Mouse (Mus musculus): ENCODE measurements around the gene Ckm. TPM values are rescaled to one million over a fixed set of nuclear protein-coding genes. Genes with fewer than 3 reads are reported as not detected.
A peak's percentile ranks its signal among the peaks of the same experiment; 100 is the strongest.

Ckm gene
- total RNA-seq (2021): 1,000 to 10,000 TPM; 3,255 to 3,362 TPM

DNA sequence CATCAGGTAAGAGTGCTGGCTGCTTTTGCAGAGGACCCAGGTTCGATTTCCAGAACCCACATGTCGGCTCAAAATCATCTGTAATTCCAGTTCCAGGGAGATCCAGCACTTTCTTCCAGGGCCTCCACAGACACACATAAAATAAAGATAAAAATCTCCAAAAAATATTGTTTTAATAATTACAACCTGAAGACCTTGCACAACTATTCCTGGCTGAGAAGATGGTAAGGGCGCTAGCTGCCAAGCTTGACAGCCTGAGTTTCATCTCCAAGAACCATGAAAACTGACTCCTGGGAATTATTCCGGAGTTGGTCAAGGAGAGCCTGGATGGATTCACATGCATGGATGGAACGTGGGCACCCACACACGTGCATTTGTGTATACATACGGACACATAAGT is at the start of gene Ckm:
TSS of gene Ckm (plus strand) at position 301 of the 400 bp plus-strand sequence.
- no peak for DNase-seq
- intact Hi-C loops (cut with DNase I): loop anchor here (2.0 kb wide), 1 partner anchor 214 kb away; no protein-coding TSS in a partner anchor

- DNase-seq: no peak
- intact Hi-C loops (cut with DNase I): no loop called here
These were observed 49.6 kb upstream of the Ckm start for GRCm38 (mm10) chr7:19354991-19355390.

GRCm38 (mm10) chr7:19356311-19356710 is 48.3 kb upstream of the Ckm start:
- DNase-seq: no peak
- intact Hi-C loops (cut with DNase I): no loop called here

DNA sequence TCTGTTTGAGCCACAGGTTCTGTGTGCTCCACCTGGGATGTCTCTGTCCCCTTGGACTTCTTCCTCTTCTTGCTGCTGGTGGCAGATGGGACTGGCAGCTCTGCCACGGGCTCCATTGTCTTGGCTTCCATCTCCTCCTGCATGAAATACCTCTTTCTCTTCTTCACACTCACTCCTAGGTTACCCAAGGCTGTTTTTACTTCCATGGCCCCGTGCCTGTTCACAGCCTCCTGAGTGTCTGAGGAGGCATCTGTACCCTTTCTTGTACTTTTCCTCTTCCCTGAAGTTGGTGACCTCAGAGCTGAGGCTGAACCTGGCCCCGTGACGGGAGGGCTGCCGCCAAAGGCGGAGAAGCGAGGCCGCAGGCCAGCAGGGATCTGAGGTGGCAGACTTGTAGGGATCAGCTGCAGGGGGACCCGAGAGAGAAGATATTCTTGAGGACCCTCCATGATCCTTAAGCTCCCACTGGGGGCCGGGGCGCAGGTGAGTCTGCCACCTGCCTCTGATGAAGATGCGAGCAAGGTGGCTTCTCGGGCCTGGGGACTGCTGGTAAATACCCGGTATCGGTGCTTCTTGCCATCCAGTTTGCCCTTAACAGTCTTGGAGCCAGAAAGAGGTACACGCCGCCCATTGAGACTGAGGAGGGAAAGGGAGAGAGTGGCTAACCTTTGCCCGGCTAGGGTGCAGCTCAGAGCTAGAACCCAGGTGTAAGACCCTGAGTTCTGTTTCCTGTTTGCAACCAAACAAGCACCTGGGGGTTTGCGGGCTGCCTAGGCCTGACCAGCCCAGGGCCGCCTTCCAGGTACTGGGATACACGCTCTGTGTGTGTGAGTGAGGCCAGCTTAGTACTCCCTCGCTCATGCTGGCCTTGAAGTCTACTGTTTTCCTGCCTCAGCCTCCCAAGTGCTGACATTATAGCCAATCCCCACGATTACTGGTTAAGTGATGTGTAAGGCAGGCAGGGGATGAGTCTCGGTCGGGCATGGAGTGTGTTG is 46.9 kb upstream of the Ckm start:
- no peak for DNase-seq
- intact Hi-C loops (cut with DNase I): no loop called here

DNA sequence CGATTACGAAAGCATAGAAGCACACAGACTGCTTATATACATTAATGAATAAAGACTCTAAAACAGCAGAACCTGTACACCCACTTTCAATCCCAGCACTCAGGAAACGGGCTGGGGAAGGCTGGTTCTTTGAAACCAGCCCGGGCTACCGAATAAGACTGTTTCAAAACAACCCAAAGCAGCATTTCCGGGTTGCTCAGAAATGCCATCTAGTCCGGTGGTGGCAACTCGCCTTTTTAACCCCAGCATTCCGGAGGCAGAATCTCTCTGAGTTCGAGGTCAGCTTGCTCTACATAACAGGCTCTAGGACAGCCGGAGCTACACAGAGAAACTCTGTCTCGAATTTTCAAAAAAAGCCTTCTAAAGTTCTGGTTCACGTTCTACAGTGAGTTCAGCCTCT is 45.9 kb upstream of the Ckm start:
- intact Hi-C loops (cut with DNase I): no loop called here
- DNase-seq: no peak

- DNase-seq: peak; percentile 92
- intact Hi-C loops (cut with DNase I): no loop called here
These were observed 45.2 kb upstream of the Ckm start, which contains the start of the genes Cd3eap and Ppp1r13l for GRCm38 (mm10) chr7:19359299-19359891. Gene Cd3eap (minus strand): TSS chr7:19359483. Gene Ppp1r13l (plus strand): TSS chr7:19359749.

GRCm38 (mm10) chr7:19359892-19360641 is 44.5 kb upstream of the Ckm start:
- intact Hi-C loops (cut with DNase I): no loop called here
- DNase-seq: peak; percentile 85 to 86

DNA sequence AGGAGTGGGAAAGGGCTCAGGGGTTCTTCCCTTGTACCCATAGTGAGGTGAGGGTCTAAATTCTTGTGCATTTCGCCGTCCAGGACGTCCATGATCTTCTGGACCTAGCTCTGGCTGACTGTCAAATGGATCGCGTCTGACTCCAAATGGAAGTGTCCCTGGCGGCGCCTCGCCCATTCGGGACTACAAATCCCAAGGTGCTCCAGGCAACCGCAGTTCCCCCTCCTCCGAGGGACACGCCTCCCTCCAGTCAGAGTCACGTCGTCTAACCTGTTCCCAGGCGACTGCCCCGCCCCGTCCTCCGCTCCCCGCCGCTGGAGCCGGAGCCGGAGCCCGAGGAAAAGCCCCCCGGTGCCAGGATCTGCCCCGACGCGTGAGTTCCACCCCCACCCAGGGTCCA is 43.6 kb upstream of the Ckm start:
- DNase-seq: peak; percentile 95
- intact Hi-C loops (cut with DNase I): no loop called here

- intact Hi-C loops (cut with DNase I): no loop called here
- DNase-seq: peak; percentile 83 to 91
These were observed 42.9 kb upstream of the Ckm start for GRCm38 (mm10) chr7:19361720-19362119.

GRCm38 (mm10) chr7:19362276-19362675 is 42.3 kb upstream of the Ckm start:
- intact Hi-C loops (cut with DNase I): no loop called here
- DNase-seq: peak; percentile 56 to 63

DNA sequence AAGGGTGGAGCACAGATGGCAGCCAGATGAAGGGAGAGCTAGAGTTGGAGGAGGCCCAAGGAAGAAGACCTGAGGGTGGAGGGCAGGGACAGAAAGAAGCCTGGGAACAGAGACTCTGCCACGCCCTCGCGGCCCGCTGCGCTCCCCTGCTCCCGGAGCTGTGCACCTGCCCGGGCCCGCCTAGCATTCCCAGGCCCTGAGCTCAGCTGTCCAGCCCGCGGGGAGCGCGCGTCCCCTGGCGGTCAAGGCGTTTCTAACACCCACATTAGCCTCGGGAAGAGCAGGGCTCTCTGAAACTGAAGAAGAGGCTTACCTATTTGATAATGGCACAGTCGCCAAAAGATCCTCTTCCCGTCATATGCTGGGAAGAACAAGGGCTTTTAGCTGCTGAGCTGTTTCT is 40.7 kb upstream of the Ckm start:
- intact Hi-C loops (cut with DNase I): no loop called here
- peak; percentile 80 to 83 for DNase-seq

DNA sequence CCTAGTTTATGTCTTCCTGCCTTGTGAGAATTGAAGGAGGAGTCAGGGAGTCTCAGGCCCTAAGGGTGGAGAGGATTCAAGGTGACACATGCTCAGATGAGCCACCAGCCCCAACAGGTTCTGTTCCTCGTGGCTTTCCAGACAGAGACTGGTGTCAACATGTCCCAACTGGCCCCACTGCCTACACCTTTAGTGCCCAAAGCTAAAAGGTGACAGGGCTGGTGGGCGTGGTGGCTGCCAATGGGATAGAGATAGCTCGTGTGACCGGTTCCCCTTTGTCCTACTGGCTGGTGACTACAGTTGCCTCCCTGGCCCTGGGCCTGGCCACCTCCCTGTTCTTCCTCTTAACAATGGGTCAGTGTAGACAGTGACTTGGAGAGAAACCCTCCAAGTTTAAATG is 39.2 kb upstream of the Ckm start:
- no peak for DNase-seq
- intact Hi-C loops (cut with DNase I): no loop called here

DNA sequence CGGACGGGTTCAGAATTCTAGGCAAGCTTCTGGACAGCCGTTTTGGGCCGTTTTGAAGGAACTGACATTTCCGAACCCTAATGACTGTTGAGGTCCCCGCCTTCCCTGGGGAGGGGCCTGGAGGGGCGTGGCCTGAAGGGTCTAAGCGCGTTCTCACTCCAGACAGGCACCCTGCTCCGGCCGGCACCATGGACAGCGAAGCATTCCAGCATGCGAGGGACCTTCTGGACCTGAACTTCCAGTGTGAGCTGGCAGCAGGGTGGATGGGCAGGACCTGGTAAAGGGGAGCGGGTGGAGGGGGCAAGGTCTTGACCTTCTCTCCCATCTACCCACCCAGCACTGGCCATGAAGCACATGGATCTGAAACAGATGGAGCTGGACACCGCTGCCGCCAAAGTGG is 36.2 kb upstream of the Ckm start:
- intact Hi-C loops (cut with DNase I): no loop called here
- DNase-seq: peak; percentile 44 to 68

GRCm38 (mm10) chr7:19369823-19370425 is 34.7 kb upstream of the Ckm start:
- intact Hi-C loops (cut with DNase I): no loop called here
- peak; percentile 58 to 68 for DNase-seq

DNA sequence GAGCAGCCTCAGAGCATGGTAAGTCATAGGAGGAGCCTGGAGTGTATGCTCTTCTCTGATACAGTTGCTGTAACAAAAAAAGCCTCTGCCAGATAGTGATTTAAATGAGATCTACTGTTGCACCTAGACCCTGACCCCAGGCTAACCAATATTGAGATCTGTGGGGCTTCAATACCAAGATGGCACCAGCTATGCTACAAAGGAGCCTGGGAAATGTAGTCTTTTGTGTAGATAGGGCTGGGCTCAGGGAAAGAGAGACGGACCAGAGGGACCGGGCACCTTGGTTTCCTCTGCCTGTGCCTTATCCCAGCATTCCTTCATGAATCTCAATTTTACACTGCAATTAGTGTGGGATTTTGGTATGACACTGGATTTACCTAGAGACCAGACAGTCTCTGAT is 31.2 kb upstream of the Ckm start:
- DNase-seq: no peak
- intact Hi-C loops (cut with DNase I): no loop called here

GRCm38 (mm10) chr7:19375368-19375767 is 29.2 kb upstream of the Ckm start:
- DNase-seq: no peak
- intact Hi-C loops (cut with DNase I): no loop called here

DNA sequence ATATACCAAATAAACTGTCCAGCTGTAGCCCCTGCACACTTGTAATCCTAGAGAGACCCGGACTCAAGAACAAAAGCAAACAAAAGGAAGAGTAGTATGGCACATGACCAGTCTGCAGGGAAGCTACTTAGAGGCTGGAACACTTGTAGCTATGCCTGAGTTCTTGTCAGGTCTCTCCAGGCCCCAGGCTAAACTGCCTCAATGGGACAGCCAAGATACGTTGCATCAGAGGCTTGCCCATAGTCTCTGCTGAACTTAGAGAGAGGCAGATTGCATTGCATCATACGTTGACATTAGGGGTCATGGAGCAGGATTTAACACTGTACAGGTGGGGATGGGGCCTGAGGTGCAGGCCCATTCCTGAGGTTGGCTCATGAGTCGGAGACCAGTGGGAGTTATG is 28.6 kb upstream of the Ckm start:
- DNase-seq: no peak
- intact Hi-C loops (cut with DNase I): no loop called here

- intact Hi-C loops (cut with DNase I): no loop called here
- peak; percentile 36 to 37 for DNase-seq
These were observed 26.5 kb upstream of the Ckm start for GRCm38 (mm10) chr7:19378049-19378448.

- DNase-seq: peak; percentile 100
- intact Hi-C loops (cut with DNase I): no loop called here
These were observed 23.0 kb upstream of the Ckm start, which contains the start of gene Ercc2 for GRCm38 (mm10) chr7:19381377-19382165. Gene Ercc2 (plus strand): TSS chr7:19382010.

- DNase-seq: no peak
- intact Hi-C loops (cut with DNase I): no loop called here
These were observed 22.4 kb upstream of the Ckm start for GRCm38 (mm10) chr7:19382166-19382541.
